Mouse (Mus musculus) left cerebral cortex, postnatal 25 days (tissue): Measurements from ENCODE around the gene Eif4e3. TPM values are rescaled to one million over a fixed set of nuclear protein-coding genes. Genes with fewer than 3 reads are reported as not detected.

Experiments
- DNase-seq, 2 experiments: peaks; one replicate each; pipeline ENCODE4 v3.0.0; 2022; ENCODE audit warnings: low spot score in 2 of 2, mixed read lengths in 1 of 2
- intact Hi-C: fragments of 180-260 bp; cut with DNase I; formaldehyde crosslinking; loops from one replicate; pipeline ENCODE4 v1.15.1; 2025
- total RNA-seq, 2 experiments: library from RNA; stranded (reverse); gene quantifications; 2 replicates each; pipeline ENCODE4 v1.2.3; 2021

The Eif4e3 gene
- total RNA-seq, 2 experiments from 2014 or later, result 16.6 to 17.0 TPM

DNA sequence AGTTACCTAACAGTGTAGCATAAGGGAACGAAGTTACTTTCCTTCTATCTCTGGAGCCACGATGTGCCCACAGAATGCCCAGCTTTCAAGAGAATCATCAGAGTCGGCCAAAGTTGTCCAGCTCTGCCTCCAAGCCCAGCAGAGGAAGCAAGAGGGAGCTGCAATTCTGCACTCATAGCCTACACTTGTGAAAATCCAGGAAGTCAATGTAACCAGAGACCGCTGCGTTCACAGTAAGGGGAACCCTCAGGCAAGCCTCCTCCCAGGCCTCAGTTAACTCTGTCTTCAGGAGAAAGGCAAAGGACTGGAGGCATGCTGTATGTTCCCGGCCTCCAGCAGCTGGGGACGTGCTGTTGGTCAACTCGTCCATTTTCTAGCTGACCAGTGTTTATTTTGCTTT is 719 bp upstream of the Eif4e3 start:
- intact Hi-C loops, result no loop called here
- no peak for DNase-seq

DNA sequence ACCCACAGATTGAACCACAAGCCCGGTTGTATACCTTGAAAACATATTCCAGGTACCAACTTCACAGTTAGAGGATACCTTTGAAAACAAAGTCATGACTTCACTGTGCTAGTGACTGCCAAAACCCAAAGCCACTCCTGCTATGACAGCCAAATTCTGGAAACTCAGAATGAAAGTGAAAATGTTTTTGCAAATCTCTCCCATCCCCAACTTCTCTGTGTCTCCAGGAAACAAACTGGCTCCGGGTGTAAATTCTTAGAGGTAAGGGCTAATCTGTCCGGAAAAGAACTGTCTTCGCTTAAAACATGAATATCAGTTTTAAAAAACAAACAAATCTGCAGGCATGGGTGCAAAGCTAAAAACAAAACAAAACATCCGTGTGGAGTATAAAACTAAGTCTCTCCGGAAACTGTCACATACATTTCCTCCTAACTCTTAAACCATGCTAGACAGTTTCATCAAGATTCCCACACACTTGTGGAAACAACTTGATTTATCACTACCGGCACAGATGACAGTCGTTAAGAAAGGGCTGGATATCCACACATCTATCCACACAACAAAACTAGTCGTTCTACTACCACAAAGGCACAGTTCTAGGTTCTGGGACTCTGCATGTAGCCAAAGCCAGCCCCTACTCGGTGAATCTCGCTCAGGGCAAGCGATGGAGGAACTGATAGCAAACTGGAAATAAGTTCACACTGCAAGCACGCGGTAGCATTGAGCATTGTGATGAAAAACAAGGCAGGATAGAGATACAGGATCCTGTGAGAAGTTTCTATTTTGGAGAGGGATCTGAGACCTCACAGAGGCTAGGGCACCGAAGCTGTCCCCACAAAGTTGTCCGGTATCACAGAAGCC is 884 bp downstream of the Eif4e3 start:
- DNase-seq, result no peak
- intact Hi-C loops, result no loop called here

GRCm38 (mm10) chr6:99663232-99663631 is 3.3 kb downstream of the Eif4e3 start:
- intact Hi-C loops, result no loop called here
- no peak for DNase-seq

- intact Hi-C loops, result no loop called here
- no peak for DNase-seq
Observed at GRCm38 (mm10) chr6:99660443-99660842, 6.1 kb downstream of the Eif4e3 start.

DNA sequence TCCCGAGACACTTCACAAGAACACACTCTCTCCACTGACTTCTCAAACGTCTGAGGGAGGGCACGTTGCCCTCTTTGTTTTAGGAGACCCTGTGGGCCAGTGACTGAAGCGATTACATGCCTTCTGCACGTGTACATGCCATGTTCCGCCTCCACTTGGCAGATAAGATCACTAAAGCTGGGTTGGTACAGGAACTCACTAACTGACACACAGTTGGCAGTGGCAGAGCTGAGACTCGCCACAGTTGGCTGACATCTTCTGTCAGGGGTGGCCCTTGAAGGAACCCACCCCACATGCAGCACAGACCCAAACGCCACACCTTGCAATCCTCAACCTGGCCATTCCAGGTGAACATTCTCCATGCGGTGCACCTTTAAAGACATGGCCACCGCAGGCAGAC is 8.0 kb downstream of the Eif4e3 start:
- no peak for DNase-seq
- intact Hi-C loops, result loop anchor here (10.0 kb wide), 2 partner anchors 986 to 1216 kb away; no protein-coding TSS in a partner anchor

DNA sequence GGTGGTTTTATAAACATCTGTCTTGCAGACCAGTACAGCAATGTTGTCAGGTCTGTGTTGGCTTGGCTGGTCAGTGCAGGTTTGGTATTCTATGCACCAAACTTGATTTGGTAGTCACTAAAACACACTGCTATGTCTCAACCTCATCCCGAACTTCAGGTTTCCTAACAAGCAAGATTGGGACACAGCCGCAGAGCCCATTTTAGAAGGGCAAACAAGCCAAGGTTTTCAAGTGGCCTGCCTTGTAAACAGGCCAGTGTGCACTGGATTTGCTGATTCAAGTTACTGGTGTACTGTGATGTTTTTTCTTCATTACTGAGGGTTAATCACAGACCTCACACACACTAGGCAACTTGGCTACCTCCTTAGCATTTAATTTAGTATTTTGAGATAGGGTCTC is 10.5 kb downstream of the Eif4e3 start:
- intact Hi-C loops, result loop anchor here (10.0 kb wide), 2 partner anchors 989 to 1219 kb away; no protein-coding TSS in a partner anchor

GRCm38 (mm10) chr6:99655488-99655887 is 11.1 kb downstream of the Eif4e3 start:
- intact Hi-C loops, result loop anchor here (10.0 kb wide), 2 partner anchors 989 to 1219 kb away; no protein-coding TSS in a partner anchor
- no peak for DNase-seq

More for the DNA sequence above, 10.5 kb downstream of the Eif4e3 start:
- DNase-seq, result no peak

DNA sequence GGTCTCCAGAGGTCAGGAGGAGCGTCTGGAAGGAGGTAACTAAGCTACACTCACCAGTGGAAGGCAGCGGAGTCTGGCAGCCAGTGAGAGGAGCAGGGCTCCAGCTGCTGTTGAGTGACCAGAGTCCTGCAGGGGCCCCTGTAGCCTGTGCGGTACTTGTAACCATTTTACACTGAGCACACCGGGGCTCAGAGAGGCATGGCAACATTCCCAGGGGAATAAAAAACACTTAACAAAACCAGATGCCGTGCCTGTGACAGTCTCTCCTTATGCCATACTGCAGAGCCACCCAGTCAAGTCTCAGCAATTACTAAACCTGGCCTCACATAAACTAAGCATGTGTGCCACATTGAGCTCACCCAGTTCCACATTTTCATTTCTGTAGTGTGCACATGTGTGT is 12.2 kb downstream of the Eif4e3 start:
- intact Hi-C loops, result loop anchor here (5.0 to 10.0 kb wide), 3 partner anchors 128 to 1220 kb away; no protein-coding TSS in a partner anchor

DNA sequence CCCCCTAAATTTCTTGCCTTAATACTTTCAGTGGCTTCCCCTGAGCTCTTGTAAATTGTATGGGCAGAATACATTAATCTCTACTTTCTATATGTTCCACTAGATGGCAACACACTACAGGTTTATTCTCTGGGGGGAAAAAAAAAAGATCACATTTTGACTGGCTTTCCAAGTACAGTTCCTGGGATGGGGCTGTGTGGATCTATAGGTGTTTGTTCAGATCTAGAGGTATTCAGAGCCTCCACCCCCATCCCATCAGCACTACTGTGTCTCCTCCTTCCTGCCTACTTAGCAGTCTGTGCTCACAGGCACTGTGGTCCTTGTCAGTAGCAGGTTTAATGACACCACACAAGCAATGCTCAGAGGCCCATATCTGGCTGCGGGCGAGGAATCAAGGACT is 14.2 kb downstream of the Eif4e3 start:
- DNase-seq, result no peak
- intact Hi-C loops, result loop anchor here (5.0 to 10.0 kb wide), 3 partner anchors 130 to 1222 kb away; no protein-coding TSS in a partner anchor

More for the DNA sequence above, 12.2 kb downstream of the Eif4e3 start:
- no peak for DNase-seq

GRCm38 (mm10) chr6:99649307-99649706 is 17.3 kb downstream of the Eif4e3 start:
- intact Hi-C loops, result no loop called here
- DNase-seq, result no peak

GRCm38 (mm10) chr6:99646344-99646743 is 20.2 kb downstream of the Eif4e3 start:
- no peak for DNase-seq
- intact Hi-C loops, result no loop called here

DNA sequence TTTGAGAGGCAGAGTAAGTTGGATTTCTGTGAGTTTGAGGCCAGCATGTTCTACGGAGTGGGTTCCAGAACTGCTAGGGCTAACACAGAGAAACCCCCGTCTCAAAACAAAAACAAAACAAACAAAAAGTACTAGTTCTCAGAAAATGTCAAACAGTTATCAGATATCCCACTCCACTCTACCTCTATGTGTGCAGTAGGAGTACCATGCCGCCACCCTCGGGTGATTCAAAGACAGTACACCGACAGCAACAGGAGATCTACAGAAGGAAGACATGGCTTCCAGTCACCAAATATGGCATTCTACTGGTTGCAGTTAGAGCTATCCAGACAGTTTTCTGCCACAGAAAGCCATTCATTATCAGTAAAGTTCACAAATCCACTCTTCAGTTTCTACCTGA is 21.7 kb downstream of the Eif4e3 start:
- intact Hi-C loops, result no loop called here

GRCm38 (mm10) chr6:99644386-99644785 is 22.2 kb downstream of the Eif4e3 start:
- DNase-seq, result no peak
- intact Hi-C loops, result no loop called here

More for the DNA sequence above, 21.7 kb downstream of the Eif4e3 start:
- DNase-seq, result no peak

- intact Hi-C loops, result no loop called here
- DNase-seq, result no peak
Observed at GRCm38 (mm10) chr6:99643439-99644199, 23.0 kb downstream of the Eif4e3 start.

DNA sequence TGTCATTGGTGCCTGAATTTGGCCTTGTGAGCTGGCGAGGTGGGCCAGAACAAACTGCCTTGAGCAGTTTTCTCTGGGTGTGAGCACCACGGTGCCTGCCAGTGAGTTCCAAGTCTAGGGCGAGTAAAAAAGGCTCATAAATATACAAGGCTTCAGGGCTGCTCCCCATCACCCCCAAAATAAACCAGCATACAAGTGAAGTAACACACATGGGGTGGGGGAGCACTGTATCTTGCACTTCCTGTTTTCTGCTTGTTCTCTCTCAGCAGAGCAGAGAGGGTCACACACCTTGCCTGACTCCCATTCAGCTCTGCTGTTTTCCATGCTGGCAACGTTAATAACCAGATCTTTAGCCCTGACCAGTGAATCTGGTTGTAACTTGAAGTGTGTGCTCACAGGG is 29.1 kb downstream of the Eif4e3 start:
- DNase-seq, result no peak
- intact Hi-C loops, result no loop called here

DNA sequence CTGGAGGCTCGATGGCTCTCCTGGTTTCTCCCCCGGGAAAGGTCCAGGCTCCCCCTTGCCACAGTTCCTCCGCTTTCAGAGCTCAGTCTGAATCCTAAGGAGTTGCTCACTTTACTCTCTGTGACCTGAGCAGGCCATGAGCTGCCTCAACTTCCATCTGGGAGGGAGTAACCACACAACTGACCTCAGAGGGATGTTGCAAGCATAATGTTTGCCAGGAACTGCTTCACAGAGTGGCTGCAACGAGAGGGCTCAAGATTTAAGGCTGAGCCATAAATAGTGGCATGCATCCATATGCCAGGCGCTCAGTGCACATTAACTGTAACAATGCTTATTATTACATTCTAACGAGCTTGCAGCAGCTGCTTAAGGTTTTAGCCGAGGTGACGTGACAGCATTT is 29.8 kb downstream of the Eif4e3 start:
- no peak for DNase-seq
- intact Hi-C loops, result no loop called here

- intact Hi-C loops, result no loop called here
- no peak for DNase-seq
Observed at GRCm38 (mm10) chr6:99636121-99636520, 30.4 kb downstream of the Eif4e3 start.

GRCm38 (mm10) chr6:99632121-99632980 is 34.2 kb downstream of the Eif4e3 start:
- intact Hi-C loops, result no loop called here
- no peak for DNase-seq

DNA sequence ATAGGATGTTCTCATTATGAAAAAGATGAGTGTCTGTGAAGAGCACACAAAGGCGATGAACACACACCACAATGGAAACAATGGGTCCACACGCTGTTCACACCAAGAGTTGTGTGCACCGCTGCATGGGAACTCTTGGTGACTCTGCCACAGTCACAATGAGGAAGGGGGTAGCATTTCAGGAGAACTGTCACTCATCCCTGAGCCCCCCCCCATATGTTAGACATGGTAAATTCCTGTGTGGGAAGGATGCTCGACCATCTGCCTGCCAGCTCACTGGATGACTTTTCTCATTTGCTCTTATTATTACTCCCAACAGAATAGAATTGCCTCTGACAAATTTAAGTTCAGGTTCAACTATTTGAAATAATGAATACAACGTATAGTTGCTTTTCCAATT is 34.9 kb downstream of the Eif4e3 start:
- DNase-seq, result no peak
- intact Hi-C loops, result no loop called here
